Mouse (Mus musculus): ENCODE data around the gene Stx8. TPM values are rescaled to one million over a fixed set of nuclear protein-coding genes. Genes with fewer than 3 reads are reported as not detected.

The Stx8 gene
- polyA plus RNA-seq (2012; ENCODE audit: insufficient read depth, insufficient read length, missing spikeins): 74.1 and 78.2 TPM in 2 replicates

- H3K4me1 ChIP-seq (ENCODE audit: control insufficient read depth, insufficient read depth, low read length): peaks cover 14% of the 10 kb centered on the region
- TF ChIP-seq POLR2A (IDR thresholded peaks at IDR 0.05; ENCODE audit: borderline replicate concordance, low read depth, low read length): peak; percentile 47; the same call in 1 of the 2 replicates
- no peak for TF ChIP-seq CTCF (IDR thresholded peaks at IDR 0.05; ENCODE audit: low read depth, low read length)
- H3K27ac ChIP-seq (ENCODE audit: insufficient read depth, low read depth, low read length): peak within 1 kb of the TSS; percentile 42; the same call in 1 of the 2 replicates
- H3K4me3 ChIP-seq (ENCODE audit: insufficient read depth, low read length): peak within 1 kb of the TSS; percentile 79
Measured at GRCm38 (mm10) chr11:67965905-67966878, at the start of gene Stx8. TSS of gene Stx8 (plus strand) at chr11:67966193.

- Histone ChIP-seq H3K4me3 (ENCODE audit: insufficient read depth, low read length) (no peak overlapping the region), H3K27ac (ENCODE audit: insufficient read depth, low read depth, low read length) (no peak overlapping the region), H3K4me1 (ENCODE audit: control insufficient read depth, insufficient read depth, low read length) (no peaks in the 10 kb centered on the region)
- TF ChIP-seq POLR2A (IDR thresholded peaks at IDR 0.05; ENCODE audit: borderline replicate concordance, low read depth, low read length) (no peak), CTCF (IDR thresholded peaks at IDR 0.05; ENCODE audit: low read depth, low read length) (no peak)
Measured at GRCm38 (mm10) chr11:67917126-67917525, 48.9 kb upstream of the Stx8 start.

GRCm38 (mm10) chr11:67919593-67919992 lies 46.4 kb upstream of the Stx8 start:
- Histone ChIP-seq H3K4me3 (ENCODE audit: insufficient read depth, low read length) (no peak overlapping the region), H3K27ac (ENCODE audit: insufficient read depth, low read depth, low read length) (no peak overlapping the region), H3K4me1 (ENCODE audit: control insufficient read depth, insufficient read depth, low read length) (no peaks in the 10 kb centered on the region)
- no peak for TF ChIP-seq POLR2A (IDR thresholded peaks at IDR 0.05; ENCODE audit: borderline replicate concordance, low read depth, low read length)
- TF ChIP-seq CTCF (IDR thresholded peaks at IDR 0.05; ENCODE audit: low read depth, low read length): no peak

GRCm38 (mm10) chr11:67920226-67920960 lies 45.6 kb upstream of the Stx8 start:
- Histone ChIP-seq H3K27ac (ENCODE audit: insufficient read depth, low read depth, low read length) (no peak overlapping the region), H3K4me3 (ENCODE audit: insufficient read depth, low read length) (no peak overlapping the region), H3K4me1 (ENCODE audit: control insufficient read depth, insufficient read depth, low read length) (no peaks in the 10 kb centered on the region)
- no peak for TF ChIP-seq POLR2A (IDR thresholded peaks at IDR 0.05; ENCODE audit: borderline replicate concordance, low read depth, low read length)
- TF ChIP-seq CTCF (IDR thresholded peaks at IDR 0.05; ENCODE audit: low read depth, low read length): no peak

- H3K27ac ChIP-seq (ENCODE audit: insufficient read depth, low read depth, low read length): no peak overlapping the region
- peak overlapping the region; percentile 59 for H3K4me3 ChIP-seq (ENCODE audit: insufficient read depth, low read length)
Measured at GRCm38 (mm10) chr11:67921091-67921826, 44.7 kb upstream of the Stx8 start.

GRCm38 (mm10) chr11:67921827-67922754 lies 43.9 kb upstream of the Stx8 start, which contains the start of gene Usp43:
TSS of gene Usp43 (minus strand) at chr11:67922153.
- no peak within 1 kb of the TSS for H3K27ac ChIP-seq (ENCODE audit: insufficient read depth, low read depth, low read length)
- H3K4me3 ChIP-seq (ENCODE audit: insufficient read depth, low read length): peak within 1 kb of the TSS; percentile 59
- TF ChIP-seq CTCF (IDR thresholded peaks at IDR 0.05; ENCODE audit: low read depth, low read length): no peak
- H3K4me1 ChIP-seq (ENCODE audit: control insufficient read depth, insufficient read depth, low read length): no peaks in the 10 kb centered on the region

More at GRCm38 (mm10) chr11:67921091-67921826, 44.7 kb upstream of the Stx8 start:
- TF ChIP-seq POLR2A (IDR thresholded peaks at IDR 0.05; ENCODE audit: borderline replicate concordance, low read depth, low read length): no peak
- TF ChIP-seq CTCF (IDR thresholded peaks at IDR 0.05; ENCODE audit: low read depth, low read length): no peak
- H3K4me1 ChIP-seq (ENCODE audit: control insufficient read depth, insufficient read depth, low read length): no peaks in the 10 kb centered on the region

GRCm38 (mm10) chr11:67922755-67923125 lies 43.3 kb upstream of the Stx8 start:
- H3K4me1 ChIP-seq (ENCODE audit: control insufficient read depth, insufficient read depth, low read length): no peaks in the 10 kb centered on the region
- TF ChIP-seq POLR2A (IDR thresholded peaks at IDR 0.05; ENCODE audit: borderline replicate concordance, low read depth, low read length) (no peak), CTCF (IDR thresholded peaks at IDR 0.05; ENCODE audit: low read depth, low read length) (no peak)
- H3K4me3 ChIP-seq (ENCODE audit: insufficient read depth, low read length): peak overlapping the region; percentile 59
- H3K27ac ChIP-seq (ENCODE audit: insufficient read depth, low read depth, low read length): no peak overlapping the region

GRCm38 (mm10) chr11:67923720-67924119 lies 42.3 kb upstream of the Stx8 start:
- Histone ChIP-seq H3K27ac (ENCODE audit: insufficient read depth, low read depth, low read length) (no peak overlapping the region), H3K4me1 (ENCODE audit: control insufficient read depth, insufficient read depth, low read length) (no peaks in the 10 kb centered on the region), H3K4me3 (ENCODE audit: insufficient read depth, low read length) (no peak overlapping the region)
- TF ChIP-seq CTCF (IDR thresholded peaks at IDR 0.05; ENCODE audit: low read depth, low read length): no peak
- no peak for TF ChIP-seq POLR2A (IDR thresholded peaks at IDR 0.05; ENCODE audit: borderline replicate concordance, low read depth, low read length)

Data from bone marrow macrophage, adult 2 months (primary cell).